Mouse (Mus musculus): ENCODE results near the gene Fam13c. TPM values are rescaled to one million over a fixed set of nuclear protein-coding genes. Genes with fewer than 3 reads are reported as not detected.

Gene Fam13c
- polyA plus RNA-seq, 1 experiment: 15.9 TPM

DNA sequence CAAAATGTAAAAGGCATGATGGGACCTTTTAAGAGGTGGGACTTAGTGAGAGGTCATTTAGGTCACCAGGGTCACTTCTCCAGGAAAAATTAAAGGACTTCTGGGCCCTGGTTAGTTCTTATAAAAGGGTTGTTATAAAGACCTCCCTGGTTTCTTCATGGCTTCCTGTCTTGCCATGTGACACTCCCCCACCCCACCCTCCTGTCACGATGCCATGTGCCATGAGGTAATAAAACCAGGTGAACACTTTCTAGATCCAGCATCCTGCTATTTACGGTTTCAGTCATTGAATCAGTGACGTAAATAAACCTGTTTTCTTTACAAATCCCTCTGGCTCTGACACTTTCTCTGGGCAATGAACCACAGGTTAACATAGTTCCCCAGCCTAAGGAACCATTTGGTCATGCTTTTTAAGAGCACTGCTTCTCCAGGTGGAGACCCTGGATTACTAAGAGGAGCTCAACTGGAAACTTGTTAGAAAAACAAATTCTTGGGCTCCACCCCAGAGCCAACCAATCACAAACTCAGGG is 146.7 kb downstream of the Fam13c start:
- no peak overlapping the region for H3K27ac ChIP-seq (ENCODE audit: insufficient read depth, low read length)
- no peak for TF ChIP-seq POLR2A (IDR thresholded peaks at IDR 0.05; ENCODE audit: low read depth, low read length)
- no peak for TF ChIP-seq CTCF (IDR thresholded peaks at IDR 0.05; ENCODE audit: borderline replicate concordance, insufficient read depth, low read length)
- H3K4me3 ChIP-seq (ENCODE audit: insufficient read depth, low read length): no peak overlapping the region
- no peaks in the 10 kb centered on the region for H3K4me1 ChIP-seq (ENCODE audit: control insufficient read depth, insufficient read depth, low read length)

DNA sequence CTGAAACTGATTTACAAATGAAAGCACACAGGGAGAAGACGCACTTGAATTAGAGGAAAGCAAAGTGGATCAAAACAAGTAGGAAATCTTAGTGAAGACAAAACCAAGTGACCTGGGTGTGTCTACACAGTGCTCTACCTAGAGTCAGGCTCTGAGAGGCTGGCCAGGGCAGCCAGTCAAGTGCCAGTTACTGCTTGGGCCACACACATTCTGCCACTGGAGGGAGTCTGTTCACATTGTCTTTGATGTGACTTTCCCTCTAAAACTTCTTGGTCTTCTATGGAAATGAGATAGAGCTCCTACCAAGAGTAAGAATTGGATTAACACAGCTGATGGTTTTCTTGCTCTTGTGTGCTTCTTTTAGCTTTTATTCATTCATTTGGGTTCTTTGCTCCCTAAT is 153.7 kb downstream of the Fam13c start:
- Histone ChIP-seq H3K4me1 (ENCODE audit: control insufficient read depth, insufficient read depth, low read length) (no peaks in the 10 kb centered on the region; the same call in 1 of the 2 replicates), H3K27ac (ENCODE audit: insufficient read depth, low read length) (no peak overlapping the region), H3K4me3 (ENCODE audit: insufficient read depth, low read length) (no peak overlapping the region)
- 0 out of 2 replicates have a peak, but pooled peaks have one; percentile 16 for TF ChIP-seq CTCF (IDR thresholded peaks at IDR 0.05; ENCODE audit: borderline replicate concordance, insufficient read depth, low read length)
- no peak for TF ChIP-seq POLR2A (IDR thresholded peaks at IDR 0.05; ENCODE audit: low read depth, low read length)

DNA sequence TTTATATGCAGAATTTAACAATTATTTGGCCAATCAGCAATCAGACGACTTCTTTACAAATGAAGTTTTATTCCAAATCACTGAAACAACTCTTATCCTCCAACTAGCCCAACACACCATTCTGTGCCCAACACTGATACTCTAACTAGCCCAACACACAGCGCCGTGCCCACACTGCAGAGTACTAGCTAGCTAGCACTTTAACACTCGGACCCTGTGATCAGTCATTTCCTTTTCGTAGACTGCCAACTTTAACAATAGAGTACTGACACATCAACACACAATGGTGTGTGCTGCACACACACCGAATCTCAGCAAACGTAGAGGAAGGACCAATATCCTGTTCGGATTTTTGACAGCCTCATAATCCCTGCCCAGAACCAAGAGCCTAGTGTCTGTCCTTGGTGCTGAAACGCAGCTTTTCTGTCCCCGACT is 157.8 kb downstream of the Fam13c start:
- TF ChIP-seq POLR2A (IDR thresholded peaks at IDR 0.05; ENCODE audit: low read depth, low read length): no peak
- no peak for TF ChIP-seq CTCF (IDR thresholded peaks at IDR 0.05; ENCODE audit: borderline replicate concordance, insufficient read depth, low read length)
- H3K27ac ChIP-seq (ENCODE audit: insufficient read depth, low read length): no peak overlapping the region
- H3K4me3 ChIP-seq (ENCODE audit: insufficient read depth, low read length): no peak overlapping the region
- no peaks in the 10 kb centered on the region; the same call in 1 of the 2 replicates for H3K4me1 ChIP-seq (ENCODE audit: control insufficient read depth, insufficient read depth, low read length)

DNA sequence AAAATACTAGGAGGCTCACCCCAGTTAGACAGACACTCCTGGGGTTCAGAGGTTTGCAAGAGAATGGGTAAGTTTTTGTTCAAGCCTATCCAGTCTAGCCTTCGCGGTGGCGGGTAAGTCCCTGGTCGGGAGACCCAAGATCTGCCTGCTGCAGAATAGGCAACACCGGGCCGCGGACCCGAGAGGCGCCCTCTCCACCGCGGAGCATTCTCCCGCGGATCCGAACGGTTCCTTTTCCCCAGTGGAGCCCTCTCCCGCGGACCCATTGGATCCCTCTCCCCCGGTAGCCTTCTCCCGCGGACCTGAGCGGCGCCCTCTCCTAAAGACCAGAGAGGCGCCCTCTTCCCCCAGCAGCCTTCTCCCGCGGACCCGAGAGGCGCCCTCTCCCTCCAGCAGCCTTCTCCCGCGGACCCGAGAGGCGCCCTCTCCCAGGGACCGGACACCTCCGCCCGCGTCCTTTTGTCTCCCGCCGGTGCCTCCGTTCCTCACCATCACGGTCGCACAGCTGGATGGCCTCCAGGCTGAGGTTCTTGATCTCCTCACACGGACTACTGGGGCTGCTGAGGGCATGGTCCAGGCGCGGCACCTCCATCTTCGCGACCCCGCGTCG is 158.3 kb downstream of the Fam13c start:
- Histone ChIP-seq H3K4me1 (ENCODE audit: control insufficient read depth, insufficient read depth, low read length) (no peaks in the 10 kb centered on the region; the same call in 1 of the 2 replicates), H3K4me3 (ENCODE audit: insufficient read depth, low read length) (peak overlapping the region; percentile 48), H3K27ac (ENCODE audit: insufficient read depth, low read length) (no peak overlapping the region)
- TF ChIP-seq POLR2A (IDR thresholded peaks at IDR 0.05; ENCODE audit: low read depth, low read length): no peak
- TF ChIP-seq CTCF (IDR thresholded peaks at IDR 0.05; ENCODE audit: borderline replicate concordance, insufficient read depth, low read length): no peak

DNA sequence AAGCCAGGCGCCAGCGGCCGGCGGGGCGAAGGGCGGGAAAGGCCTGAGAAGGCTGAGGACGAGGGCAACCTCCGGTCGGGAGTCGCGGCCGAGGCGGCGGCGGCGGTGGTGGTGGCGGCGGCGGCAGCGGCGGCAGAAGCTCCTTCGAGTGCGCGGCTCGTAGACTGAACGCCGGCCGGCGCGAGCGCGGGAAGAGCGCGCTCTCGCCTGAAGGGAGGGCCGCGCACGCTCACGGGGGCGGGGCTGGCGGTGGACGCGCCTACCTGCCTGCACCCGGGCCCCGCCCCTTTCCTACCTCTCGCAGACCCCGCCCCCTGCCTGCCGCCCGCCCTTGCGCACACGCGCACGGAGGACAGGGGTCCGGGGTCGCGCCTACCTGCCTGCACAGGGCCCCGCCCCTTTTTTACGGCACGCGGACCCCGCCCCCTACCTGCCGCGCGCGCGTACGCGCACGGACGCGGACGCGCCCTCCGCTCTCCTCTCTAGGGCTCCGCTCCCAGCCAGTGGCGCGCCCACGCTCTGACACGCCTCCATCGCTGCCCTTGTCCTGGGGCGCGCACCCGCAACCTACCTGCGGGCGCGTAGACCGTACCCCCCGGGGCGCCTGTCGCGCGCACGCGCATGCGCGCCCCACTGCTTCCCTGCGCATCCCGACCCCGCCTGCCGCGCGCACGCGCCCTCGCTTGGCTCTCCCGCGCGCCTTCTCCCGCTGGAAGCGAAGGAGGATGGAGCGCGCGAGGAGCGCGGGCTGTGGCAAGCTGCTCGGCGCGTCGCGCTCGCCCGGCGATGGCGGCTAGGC is 159.0 kb downstream of the Fam13c start:
- TF ChIP-seq POLR2A (IDR thresholded peaks at IDR 0.05; ENCODE audit: low read depth, low read length): no peak
- TF ChIP-seq CTCF (IDR thresholded peaks at IDR 0.05; ENCODE audit: borderline replicate concordance, insufficient read depth, low read length): no peak
- H3K4me3 ChIP-seq (ENCODE audit: insufficient read depth, low read length): peak overlapping the region; percentile 55
- no peak overlapping the region for H3K27ac ChIP-seq (ENCODE audit: insufficient read depth, low read length)
- H3K4me1 ChIP-seq (ENCODE audit: control insufficient read depth, insufficient read depth, low read length): no peaks in the 10 kb centered on the region; the same call in 1 of the 2 replicates

DNA sequence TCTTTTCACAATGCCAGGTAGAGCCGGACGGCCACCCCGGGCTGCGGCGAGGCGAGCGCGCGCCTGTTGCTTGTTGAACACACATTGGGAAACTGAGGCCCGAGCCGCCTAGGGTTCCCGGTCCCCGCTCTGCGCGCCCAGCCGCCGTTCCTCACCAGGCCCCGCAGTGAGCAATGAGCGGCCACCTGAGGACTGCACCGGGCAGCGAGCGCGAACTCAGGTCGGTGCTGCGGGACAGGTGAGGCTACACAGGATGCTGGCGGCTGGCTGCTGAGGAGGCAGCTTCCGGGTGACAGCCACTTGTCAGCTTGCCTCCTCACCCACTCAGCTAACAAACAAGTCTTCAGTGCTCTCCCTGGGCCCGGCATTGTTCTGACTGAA is 159.6 kb downstream of the Fam13c start:
- TF ChIP-seq POLR2A (IDR thresholded peaks at IDR 0.05; ENCODE audit: low read depth, low read length) (no peak), CTCF (IDR thresholded peaks at IDR 0.05; ENCODE audit: borderline replicate concordance, insufficient read depth, low read length) (no peak)
- H3K4me1 ChIP-seq (ENCODE audit: control insufficient read depth, insufficient read depth, low read length): no peaks in the 10 kb centered on the region; the same call in 1 of the 2 replicates
- H3K27ac ChIP-seq (ENCODE audit: insufficient read depth, low read length): no peak overlapping the region
- H3K4me3 ChIP-seq (ENCODE audit: insufficient read depth, low read length): peak overlapping the region; percentile 55

Other genes starting within 250 kb of the Fam13c start
- not detected in 2 replicates for gene Mrln, start 235.8 kb upstream of the Fam13c start, polyA plus RNA-seq (2011; ENCODE audit: insufficient read length, low read depth, missing spikeins)
- gene Slc16a9, start 195.4 kb upstream of the Fam13c start, polyA plus RNA-seq (2011; ENCODE audit: insufficient read length, low read depth, missing spikeins): 1.0 and 2.0 TPM in 2 replicates
- gene Phyhipl, start 215.5 kb downstream of the Fam13c start, polyA plus RNA-seq (2011; ENCODE audit: insufficient read length, low read depth, missing spikeins): 0.63 TPM in 1 of 2 replicates, not detected in the other

Data from embryonic fibroblast, embryonic 13.5 days (primary cell).